Mouse (Mus musculus) brown adipose tissue, adult 24 weeks (tissue): Measurements from ENCODE around the gene Fbxo36. TPM values are rescaled to one million over a fixed set of nuclear protein-coding genes. Genes with fewer than 3 reads are reported as not detected.

Source experiments
- H3K27ac ChIP-seq: fragments of 200-500 bp; replicated peaks from 2 replicates; pipeline ENCODE4 v1.5.1; 2012; ENCODE audit warnings: low read depth, mild to moderate bottlenecking, low read length
- H3K4me1 ChIP-seq: fragments of 200-500 bp; 2 replicates; pipeline ENCODE4 v1.6.1; 2012; ENCODE audit warnings: low read length, mixed read lengths; ENCODE audit not compliant: control insufficient read depth, insufficient read depth, insufficient read length
- H3K4me3 ChIP-seq: fragments of 200-500 bp; 2 replicates; pipeline ENCODE4 v1.5.1; 2012; ENCODE audit warnings: low read depth, mild to moderate bottlenecking, low read length, moderate library complexity; ENCODE audit not compliant: insufficient read depth
- polyA plus RNA-seq: library from polyadenylated mRNA; stranded (reverse); fragments of >200 nt; gene quantifications from 2 replicates; pipeline ENCODE4 v1.2.4, GENCODE M21; 2012; ENCODE audit not compliant: missing spikeins, insufficient read depth, insufficient read length

The Fbxo36 gene
- polyA plus RNA-seq, 1 experiment = 15.1 TPM

- Histone ChIP-seq H3K4me3 (no peak overlapping the region), H3K27ac (no peak overlapping the region), H3K4me1 (no peaks in the 10 kb centered on the region)
Observed at GRCm38 (mm10) chr1:84936716-84937510, 97.3 kb downstream of the Fbxo36 start.

GRCm38 (mm10) chr1:84939466-84939865 lies 99.8 kb downstream of the Fbxo36 start:
- Histone ChIP-seq H3K27ac (no peak overlapping the region), H3K4me3 (no peak overlapping the region), H3K4me1 (no peaks in the 10 kb centered on the region)

- Histone ChIP-seq H3K27ac (no peak overlapping the region), H3K4me1 (no peaks in the 10 kb centered on the region), H3K4me3 (no peak overlapping the region)
Observed at GRCm38 (mm10) chr1:84940322-84940721, 100.7 kb downstream of the Fbxo36 start.

- no peak overlapping the region for H3K4me3 ChIP-seq
- no peaks in the 10 kb centered on the region for H3K4me1 ChIP-seq
Observed at GRCm38 (mm10) chr1:84942666-84943065, 103.0 kb downstream of the Fbxo36 start.

GRCm38 (mm10) chr1:84943549-84943948 lies 103.9 kb downstream of the Fbxo36 start:
- no peak overlapping the region for H3K27ac ChIP-seq
- H3K4me3 ChIP-seq = no peak overlapping the region
- no peaks in the 10 kb centered on the region for H3K4me1 ChIP-seq

More at GRCm38 (mm10) chr1:84942666-84943065, 103.0 kb downstream of the Fbxo36 start:
- no peak overlapping the region for H3K27ac ChIP-seq

GRCm38 (mm10) chr1:84945950-84946349 lies 106.3 kb downstream of the Fbxo36 start:
- 0 out of 2 replicates have a peak overlapping the region, but pooled peaks have one; percentile 25 for H3K27ac ChIP-seq
- no peak overlapping the region for H3K4me3 ChIP-seq
- H3K4me1 ChIP-seq = no peaks in the 10 kb centered on the region

- Histone ChIP-seq H3K4me3 (no peak overlapping the region), H3K27ac (no peak overlapping the region), H3K4me1 (no peaks in the 10 kb centered on the region)
Observed at GRCm38 (mm10) chr1:84947390-84947789, 107.7 kb downstream of the Fbxo36 start.

Other genes starting within 250 kb of the Fbxo36 start
- not detected in 2 replicates for gene Dner, start 143.6 kb upstream of the Fbxo36 start, polyA plus RNA-seq
- 70.1 and 74.2 TPM in 2 replicates for gene Trip12, start 675 bp downstream of the Fbxo36 start, polyA plus RNA-seq
- gene Slc16a14, start 95.3 kb downstream of the Fbxo36 start, polyA plus RNA-seq = not detected in 2 replicates